Comparison of ENCODE assay signal across 9 mouse cellular contexts in the genomic region with DNA sequence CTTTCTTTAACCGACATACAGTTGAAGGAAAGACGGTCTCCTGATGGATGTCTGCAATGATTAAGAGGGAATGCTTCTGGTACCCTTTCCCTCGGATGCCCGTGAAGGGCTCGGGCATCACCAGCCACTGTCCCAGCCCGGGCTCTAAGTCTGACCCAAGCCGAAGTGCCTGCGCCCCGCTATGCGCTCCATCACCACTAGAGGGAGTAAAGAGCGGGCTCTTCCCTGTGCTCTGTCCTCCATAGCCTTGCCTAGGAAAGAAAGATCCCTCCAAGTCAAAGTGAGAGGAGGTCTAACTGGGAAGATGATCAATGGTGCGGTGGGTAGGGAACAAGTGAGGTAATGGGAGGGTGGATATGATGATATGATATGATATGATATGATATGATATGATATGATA. TPM values are rescaled to one million over a fixed set of nuclear protein-coding genes. Genes with fewer than 3 reads are reported as not detected.
DNase-seq lines count a peak whose midpoint lies in the region; ATAC-seq and TF ChIP-seq lines count a peak whose summit lies in the region.
"Had no signal": no experiment of that assay in that cellular context is flagged by ENCODE, and none has a peak within 500 bp of the region (broad histone marks: within the 10 kb centered on the region; RNA-seq: fewer than 3 reads in every experiment).

No protein-coding gene starts in this region.

- peaks cover 6% of the 10 kb centered on the region; the same call in 1 of the 2 replicates for H3K27me3 ChIP-seq in heart, embryonic 10.5 days (ENCODE audit: insufficient read depth, poor library complexity, severe bottlenecking)
- H3K27me3 ChIP-seq in kidney, embryonic 14.5 days (ENCODE audit: control insufficient read depth, insufficient read depth, low read length), result no peaks in the 10 kb centered on the region; the same call in 1 of the 2 replicates
- no peaks in the 10 kb centered on the region for H3K27me3 ChIP-seq in liver, embryonic 14.5 days (ENCODE audit: control insufficient read depth, insufficient read depth, low read length)
- peaks cover 8% of the 10 kb centered on the region; the same call in 1 of the 2 replicates for H3K27me3 ChIP-seq in neural tube, embryonic 12.5 days (replicated peaks)

- H3K9me3 ChIP-seq in heart, embryonic 10.5 days, result no peaks in the 10 kb centered on the region
- H3K9me3 ChIP-seq in kidney, embryonic 14.5 days (ENCODE audit: control insufficient read depth, low read length), result no peaks in the 10 kb centered on the region
- H3K9me3 ChIP-seq in liver, embryonic 14.5 days (ENCODE audit: control insufficient read depth, low read length), result no peaks in the 10 kb centered on the region
- no peaks in the 10 kb centered on the region for H3K9me3 ChIP-seq in neural tube, embryonic 12.5 days

- WGBS in heart, embryonic 10.5 days, result 6% methylated on average over 12 of the region's 12 CpGs
- WGBS in kidney, embryonic 14.5 days, result 4% methylated on average over 12 of the region's 12 CpGs
- WGBS in liver, embryonic 14.5 days (ENCODE audit: insufficient replicate concordance), result 3% methylated on average over 12 of the region's 12 CpGs
- whole genome bisulfite sequencing in neural tube, embryonic 12.5 days, result 5% methylated on average over 12 of the region's 12 CpGs

- no peak overlapping the region for H3K4me2 ChIP-seq in kidney, embryonic 14.5 days (replicated peaks; ENCODE audit: low read depth, low read length)
- no peak overlapping the region for H3K4me2 ChIP-seq in liver, embryonic 14.5 days (ENCODE audit: low read depth)
- H3K4me2 ChIP-seq in neural tube, embryonic 12.5 days (replicated peaks), result no peak overlapping the region

- H3K9ac ChIP-seq in kidney, embryonic 14.5 days (ENCODE audit: low read depth, low read length), result no peak overlapping the region
- no peak overlapping the region for H3K9ac ChIP-seq in liver, embryonic 14.5 days (replicated peaks)
- no peak overlapping the region for H3K9ac ChIP-seq in neural tube, embryonic 12.5 days

- no peaks in the 10 kb centered on the region; the same call in 1 of the 2 replicates for H3K4me1 ChIP-seq in heart, embryonic 10.5 days
- H3K4me1 ChIP-seq in kidney, embryonic 14.5 days (ENCODE audit: control insufficient read depth, insufficient read depth, low read length), result no peaks in the 10 kb centered on the region
- no peaks in the 10 kb centered on the region for H3K4me1 ChIP-seq in liver, embryonic 14.5 days (replicated peaks; ENCODE audit: control insufficient read depth in 2 of 2, insufficient read depth in 2 of 2, low read length in 1 of 2)
- no peaks in the 10 kb centered on the region for H3K4me1 ChIP-seq in neural tube, embryonic 12.5 days

- no peak overlapping the region for H3K4me3 ChIP-seq in heart, embryonic 10.5 days
- no peak overlapping the region for H3K4me3 ChIP-seq in kidney, embryonic 14.5 days (ENCODE audit: low read length)
- H3K4me3 ChIP-seq in liver, embryonic 14.5 days (ENCODE audit: insufficient read depth in 1 of 2, low read depth in 2 of 2, low read length in 2 of 2), result no peak overlapping the region
- no peak overlapping the region for H3K4me3 ChIP-seq in neural tube, embryonic 12.5 days

- no peak for TF ChIP-seq EP300 in liver, embryonic 14.5 days (IDR thresholded peaks at IDR 0.05; ENCODE audit: low read depth)

- peak; percentile 86 for ATAC-seq in kidney, embryonic 14.5 days (ENCODE audit: low FRiP score, low TSS enrichment)
- ATAC-seq in liver, embryonic 14.5 days (ENCODE audit: insufficient read depth), result 0 out of 2 replicates have a peak, but pooled peaks have one; percentile 33
- peak; percentile 66; the same call in 1 of the 2 replicates for ATAC-seq in neural tube, embryonic 12.5 days (ENCODE audit: low FRiP score, low read depth)

- peak; percentile 73 for DNase-seq in CD4-positive, CD25-positive, alpha-beta regulatory T cell, adult 2 months (ENCODE audit: low read depth, low spot score)
- DNase-seq in adrenal gland, postnatal 14 days, result peak; percentile 76
- DNase-seq in embryo, embryonic 9.5 days (ENCODE audit: extremely low spot score), result peak; percentile 78
- DNase-seq in heart, embryonic 10.5 days (ENCODE audit: low spot score), result peak; percentile 85
- peak; percentile 13 to 33 (median 24) for DNase-seq in liver, embryonic 14.5 days (ENCODE audit: low read depth in 3 of 3, low spot score in 3 of 3)
- DNase-seq in thymus, postnatal 14 days, result peak; percentile 56

- H3K27ac ChIP-seq in heart, embryonic 10.5 days, result no peak overlapping the region
- H3K27ac ChIP-seq in kidney, embryonic 14.5 days (ENCODE audit: low read depth, low read length), result no peak overlapping the region
- no peak overlapping the region for H3K27ac ChIP-seq in liver, embryonic 14.5 days
- no peak overlapping the region for H3K27ac ChIP-seq in neural tube, embryonic 12.5 days

- TF ChIP-seq CTCF in liver, embryonic 14.5 days (IDR thresholded peaks at IDR 0.05; ENCODE audit: low read depth), result peak; percentile 97

- no peaks in the 10 kb centered on the region for H3K36me3 ChIP-seq in heart, embryonic 10.5 days
- H3K36me3 ChIP-seq in kidney, embryonic 14.5 days (ENCODE audit: control insufficient read depth, insufficient read depth, low read length), result no peaks in the 10 kb centered on the region
- H3K36me3 ChIP-seq in liver, embryonic 14.5 days (replicated peaks; ENCODE audit: control insufficient read depth, insufficient read depth, low read depth), result no peaks in the 10 kb centered on the region
- no peaks in the 10 kb centered on the region for H3K36me3 ChIP-seq in neural tube, embryonic 12.5 days

RNA-seq across cellular contexts. Expression of a gene that starts 23.5 kb away (rescaled TPM):
- total RNA-seq in adrenal gland, postnatal 14 days (2021), result not detected in 2 replicates
- not detected in 2 replicates for polyA plus RNA-seq in heart, embryonic 10.5 days (2016; fragmentation: Nextera tagmentation; extraction: Ambion mirVana)
- 0.06 TPM in 1 of 2 replicates, not detected in the other for polyA plus RNA-seq in kidney, embryonic 14.5 days (2014; fragmentation: Nextera tagmentation; extraction: Ambion mirVana)
- polyA plus RNA-seq in liver, embryonic 14.5 days (2012; rRNA removed), result not detected in 2 replicates
- polyA plus RNA-seq in liver, embryonic 14.5 days (2014; fragmentation: Nextera tagmentation; extraction: Ambion mirVana), result not detected in 2 replicates
- 6.6 and 6.9 TPM in 2 replicates for polyA plus RNA-seq in neural tube, embryonic 12.5 days (2016; fragmentation: Nextera tagmentation; extraction: Ambion mirVana)
- total RNA-seq: gastrocnemius, adult 8-10 months had no signal

Comparison
In these comparisons a context has a peak if more than half of its experiments do, and no peak if none do; other contexts are left out.
1. DNase-seq: peak in every context shown above with its lines; median percentile 85 in heart, embryonic 10.5 days; 78 in embryo, embryonic 9.5 days; 76 in adrenal gland, postnatal 14 days; 73 in CD4-positive, CD25-positive, alpha-beta regulatory T cell, adult 2 months; 56 in thymus, postnatal 14 days; 24 in liver, embryonic 14.5 days.
2. ATAC-seq: peak in every context shown above with its lines; median percentile 86 in kidney, embryonic 14.5 days; 66 in neural tube, embryonic 12.5 days; 33 in liver, embryonic 14.5 days.